Mouse (Mus musculus) lung, embryonic 15.5 days (tissue): ENCODE results near the gene Elovl3. TPM values are rescaled to one million over a fixed set of nuclear protein-coding genes. Genes with fewer than 3 reads are reported as not detected.
"Not testable (repeated sequence)": the region's sequence is repeated elsewhere in the genome, so short reads cannot be mapped to it uniquely, and the experiment has no call there.

Experiments used
- ATAC-seq: fragments of 200-750 bp; cut with Nextera tagmentation; 2 replicates; pipeline ENCODE4 v1.8.0; 2017; ENCODE audit warnings: moderate number of reproducible peaks, borderline replicate concordance; ENCODE audit not compliant: low FRiP score, low TSS enrichment; ENCODE audit errors: extremely low read depth
- H3K27ac ChIP-seq: fragments of 300-500 bp; sonication (generic); 2 replicates; pipeline ENCODE4 v1.5.1; 2015; ENCODE audit warnings: moderate library complexity, mild to moderate bottlenecking, inconsistent platforms
- H3K27me3 ChIP-seq: fragments of 300-500 bp; sonication (generic); 2 replicates; pipeline ENCODE4 v1.6.1; 2015; ENCODE audit warnings: inconsistent platforms
- H3K36me3 ChIP-seq: fragments of 300-500 bp; sonication (generic); 2 replicates; pipeline ENCODE4 v1.6.1; 2015; ENCODE audit warnings: inconsistent platforms
- H3K4me1 ChIP-seq: fragments of 300-500 bp; sonication (generic); 2 replicates; pipeline ENCODE4 v1.6.1; 2015; ENCODE audit warnings: inconsistent platforms
- H3K4me2 ChIP-seq: fragments of 300-500 bp; sonication (generic); 2 replicates; pipeline ENCODE4 v1.6.1; 2015; ENCODE audit warnings: inconsistent platforms, mild to moderate bottlenecking, moderate library complexity
- H3K4me3 ChIP-seq: fragments of 300-500 bp; sonication (generic); 2 replicates; pipeline ENCODE4 v1.5.1; 2015; ENCODE audit warnings: mild to moderate bottlenecking, inconsistent platforms
- H3K9ac ChIP-seq: fragments of 300-500 bp; sonication (generic); 2 replicates; pipeline ENCODE4 v1.6.1; 2015; ENCODE audit warnings: inconsistent platforms
- H3K9me3 ChIP-seq: fragments of 300-500 bp; sonication (generic); 2 replicates; pipeline ENCODE4 v1.6.1; 2016; ENCODE audit warnings: inconsistent platforms
- WGBS: fragments of 180-500 bp; shearing (Covaris S2); methylation state at CpG from one replicate; pipeline ENCODE4 v1.1.7; 2015; 5-methylcytosine and 5-hydroxymethylcytosine counted together
- polyA plus RNA-seq: library from polyadenylated mRNA; unstranded; fragments of >200 nt; fragmentation: Nextera tagmentation; extraction: Ambion mirVana; gene quantifications from 2 replicates; pipeline ENCODE4 v1.2.1, GENCODE M21; 2015

Elovl3 gene
- polyA plus RNA-seq, 1 experiment from 2014 or later: not detected

DNA sequence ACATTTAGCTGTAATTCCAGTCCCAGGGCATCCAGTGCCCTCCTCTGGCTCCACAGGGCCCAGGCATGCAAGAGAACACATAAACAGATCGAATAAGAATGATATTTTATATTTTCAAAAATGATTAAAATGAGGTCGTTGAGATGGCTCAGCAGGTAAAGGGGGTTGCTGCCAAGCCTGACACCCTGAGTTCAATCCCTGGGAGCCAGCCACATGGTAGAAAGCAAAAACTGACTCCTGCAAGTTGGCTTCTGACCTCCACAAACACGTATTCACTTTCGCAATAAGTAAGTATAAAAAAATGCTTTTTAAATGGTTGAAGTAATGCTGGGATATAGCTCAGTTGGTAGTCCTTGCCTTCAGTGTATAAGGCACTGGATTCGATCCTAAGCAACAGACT is 20.9 kb upstream of the Elovl3 start:
- H3K4me1 ChIP-seq: no peaks in the 10 kb centered on the region
- H3K9me3 ChIP-seq: no peaks in the 10 kb centered on the region
- no peaks in the 10 kb centered on the region for H3K36me3 ChIP-seq
- H3K27ac ChIP-seq: no peak overlapping the region
- H3K27me3 ChIP-seq: no peaks in the 10 kb centered on the region
- no peak for ATAC-seq
- no peak overlapping the region for H3K4me3 ChIP-seq
- WGBS: 70% methylated on average over 5 of the region's 5 CpGs
- no peak overlapping the region for H3K9ac ChIP-seq
- no peak overlapping the region for H3K4me2 ChIP-seq

DNA sequence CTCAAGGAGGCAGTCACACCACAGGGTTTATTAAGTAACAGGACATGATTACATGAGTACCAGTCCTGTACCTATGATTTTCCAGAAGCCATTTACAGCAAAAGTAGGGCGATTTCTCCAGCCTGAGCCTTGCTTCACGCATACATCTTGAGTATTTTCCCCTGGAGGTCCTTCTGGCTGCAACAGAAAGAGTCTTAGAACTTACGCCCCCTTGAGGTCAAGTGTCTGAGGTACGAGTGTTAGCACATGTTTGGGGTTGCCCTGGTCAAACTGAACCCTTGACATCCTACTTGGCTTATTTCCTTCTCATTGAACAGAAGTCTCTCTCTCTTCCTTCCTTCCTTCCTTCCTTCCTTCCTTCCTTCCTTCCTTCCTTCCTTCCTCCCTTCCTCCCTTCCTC is 17.1 kb upstream of the Elovl3 start:
- no peak for ATAC-seq
- H3K9ac ChIP-seq: no peak overlapping the region
- no peaks in the 10 kb centered on the region for H3K4me1 ChIP-seq
- H3K4me3 ChIP-seq: no peak overlapping the region
- H3K36me3 ChIP-seq: no peaks in the 10 kb centered on the region
- H3K4me2 ChIP-seq: no peak overlapping the region
- WGBS: 42% methylated on average over 4 of the region's 4 CpGs
- H3K27me3 ChIP-seq: no peaks in the 10 kb centered on the region
- H3K27ac ChIP-seq: no peak overlapping the region
- H3K9me3 ChIP-seq: no peaks in the 10 kb centered on the region

DNA sequence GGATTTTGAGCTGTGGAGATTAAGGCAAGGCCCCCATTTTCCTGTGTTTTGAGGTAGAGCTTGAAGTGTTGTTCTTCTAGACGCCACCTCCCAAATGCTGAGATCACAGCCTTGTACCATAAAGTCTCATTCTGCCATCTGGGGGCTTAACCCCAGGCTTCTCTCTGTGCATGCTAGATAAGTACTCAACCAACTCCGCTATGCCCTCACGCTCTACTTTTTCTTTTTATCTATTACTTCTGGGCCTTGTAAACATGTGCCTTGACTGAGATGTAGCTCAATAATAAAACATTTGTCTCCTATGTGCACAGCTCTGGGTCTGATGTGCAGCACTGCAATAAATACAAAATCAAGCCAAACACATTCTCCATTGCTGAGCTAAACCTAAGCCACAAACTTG is 12.2 kb upstream of the Elovl3 start:
- Histone ChIP-seq H3K27ac (no peak overlapping the region), H3K27me3 (no peaks in the 10 kb centered on the region), H3K4me2 (no peak overlapping the region), H3K4me3 (no peak overlapping the region), H3K9me3 (no peaks in the 10 kb centered on the region), H3K9ac (no peak overlapping the region), H3K4me1 (no peaks in the 10 kb centered on the region), H3K36me3 (no peaks in the 10 kb centered on the region)
- ATAC-seq: no peak
- WGBS: 86% methylated on average over 3 of the region's 3 CpGs

DNA sequence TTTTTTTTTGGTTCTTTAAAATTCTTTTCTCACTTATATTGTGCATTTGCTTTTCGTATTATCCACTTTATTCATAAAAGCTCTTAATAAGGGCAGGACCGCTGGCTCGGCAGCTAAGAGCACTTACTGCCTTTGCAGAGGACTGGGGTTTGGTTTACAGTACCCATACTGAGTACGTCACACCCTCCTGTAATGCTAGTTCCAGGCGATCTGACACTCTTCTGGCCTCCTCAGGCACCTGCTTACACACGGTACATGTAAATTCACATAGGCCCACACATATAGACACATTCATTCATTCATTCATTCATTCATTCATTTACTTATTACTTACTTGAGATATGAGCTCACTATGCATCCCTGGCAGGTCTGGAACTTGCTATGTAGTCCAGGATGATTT is 10.8 kb upstream of the Elovl3 start:
- no peak for ATAC-seq
- 54% methylated on average over 6 of the region's 6 CpGs for WGBS
- no peak overlapping the region for H3K9ac ChIP-seq
- no peaks in the 10 kb centered on the region for H3K4me1 ChIP-seq
- H3K4me2 ChIP-seq: no peak overlapping the region
- no peak overlapping the region for H3K4me3 ChIP-seq
- no peaks in the 10 kb centered on the region for H3K27me3 ChIP-seq
- no peak overlapping the region for H3K27ac ChIP-seq
- no peaks in the 10 kb centered on the region for H3K36me3 ChIP-seq
- H3K9me3 ChIP-seq: no peaks in the 10 kb centered on the region

DNA sequence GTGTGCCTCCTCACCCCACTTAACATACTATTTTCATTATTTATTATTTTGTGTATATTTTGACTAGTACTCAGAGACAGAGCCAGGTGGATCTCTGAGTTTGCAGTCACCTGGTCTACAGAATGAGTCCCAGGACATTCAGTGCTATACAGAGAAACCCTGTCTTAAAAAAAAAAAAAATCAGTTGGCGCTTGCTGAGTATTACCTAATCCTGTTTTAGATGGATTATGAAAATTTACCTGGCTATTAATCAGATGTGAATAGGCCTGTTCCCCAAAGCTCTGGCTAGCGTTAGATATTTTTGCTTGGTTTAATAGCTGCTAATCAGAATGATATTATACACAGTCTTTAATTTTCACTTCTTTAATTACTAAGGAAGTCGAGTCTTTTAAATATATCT is 7.8 kb upstream of the Elovl3 start:
- Histone ChIP-seq H3K9me3 (no peaks in the 10 kb centered on the region), H3K4me3 (no peak overlapping the region), H3K27me3 (peaks cover 6% of the 10 kb centered on the region; the same call in 1 of the 2 replicates), H3K36me3 (no peaks in the 10 kb centered on the region), H3K9ac (no peak overlapping the region), H3K27ac (no peak overlapping the region), H3K4me2 (no peak overlapping the region), H3K4me1 (no peaks in the 10 kb centered on the region)
- 71% methylated on average over 3 of the region's 3 CpGs for WGBS
- no peak for ATAC-seq

DNA sequence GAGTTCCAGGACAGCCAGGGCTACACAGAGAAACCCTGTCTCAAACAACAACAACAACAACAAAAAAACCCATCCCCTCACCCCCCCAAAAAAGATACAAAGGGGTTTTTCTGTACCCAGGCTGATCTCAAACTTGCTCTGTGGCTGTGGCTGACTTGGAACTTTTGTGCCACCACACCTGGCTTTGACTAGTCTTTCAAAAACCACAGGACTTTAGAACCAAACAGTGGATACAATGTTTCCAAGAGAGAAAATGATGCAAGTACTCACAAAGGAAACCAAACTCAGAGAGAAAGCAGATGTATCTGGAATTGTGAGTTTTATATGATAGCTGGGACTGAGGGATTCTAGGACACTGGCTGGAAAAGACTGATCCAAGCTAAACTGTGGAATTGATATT is 7.0 kb upstream of the Elovl3 start:
- H3K27ac ChIP-seq: no peak overlapping the region
- H3K9ac ChIP-seq: no peak overlapping the region
- no peak for ATAC-seq
- H3K36me3 ChIP-seq: no peaks in the 10 kb centered on the region
- no peaks in the 10 kb centered on the region for H3K4me1 ChIP-seq
- no peak overlapping the region for H3K4me2 ChIP-seq
- H3K27me3 ChIP-seq: peaks cover 8% of the 10 kb centered on the region; the same call in 1 of the 2 replicates
- H3K4me3 ChIP-seq: no peak overlapping the region
- no peaks in the 10 kb centered on the region for H3K9me3 ChIP-seq

DNA sequence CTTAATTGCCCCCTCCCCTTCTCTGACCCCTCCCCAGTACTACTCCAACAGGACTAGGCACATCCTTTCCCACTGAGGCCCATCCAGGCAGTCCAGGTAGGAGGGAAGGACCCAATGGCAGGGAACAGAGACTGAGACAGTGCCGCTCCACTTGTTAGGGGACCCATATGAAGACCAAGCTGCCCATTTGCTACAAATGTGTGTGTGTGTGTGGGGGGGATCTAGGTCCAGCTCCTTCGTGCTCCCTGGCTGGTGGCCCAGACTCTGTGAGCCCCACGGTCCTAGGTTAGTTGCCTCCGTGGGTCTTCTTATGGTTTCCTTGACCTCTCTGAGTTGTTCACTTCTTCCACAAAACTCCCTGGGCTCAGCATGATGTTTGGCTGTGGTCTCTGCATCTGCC is 5.4 kb upstream of the Elovl3 start:
- Histone ChIP-seq H3K4me1 (no peaks in the 10 kb centered on the region), H3K9me3 (no peaks in the 10 kb centered on the region), H3K36me3 (no peaks in the 10 kb centered on the region), H3K27ac (no peak overlapping the region), H3K9ac (no peak overlapping the region), H3K27me3 (peaks cover 24% of the 10 kb centered on the region), H3K4me2 (no peak overlapping the region), H3K4me3 (no peak overlapping the region)
- ATAC-seq: no peak
- 71% methylated on average over 4 of the region's 4 CpGs for WGBS

DNA sequence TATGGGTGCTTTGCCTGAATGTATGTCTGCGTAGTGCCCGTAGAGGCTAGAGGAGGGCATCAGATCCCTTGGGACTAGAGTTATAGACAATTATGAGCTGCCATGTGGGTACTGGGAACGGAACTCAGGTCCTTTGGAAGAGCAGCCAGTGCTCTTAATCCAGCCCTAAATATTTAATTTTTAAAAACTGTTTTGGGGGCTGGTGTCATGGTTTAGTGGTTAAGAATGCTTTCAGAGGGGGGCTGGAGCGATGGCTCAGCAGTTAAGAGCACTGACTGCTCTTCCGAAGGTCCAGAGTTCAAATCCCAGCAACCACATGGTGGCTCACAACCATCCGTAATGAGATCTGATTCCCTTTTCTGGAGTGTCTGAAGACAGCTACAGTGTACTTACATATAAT is 2.0 kb upstream of the Elovl3 start:
- 68% methylated on average over 6 of the region's 6 CpGs for WGBS
- H3K4me2 ChIP-seq, H3K4me1 ChIP-seq, H3K27ac ChIP-seq, H3K9ac ChIP-seq, H3K36me3 ChIP-seq, H3K4me3 ChIP-seq, ATAC-seq, H3K9me3 ChIP-seq: not testable (repeated sequence)
- H3K27me3 ChIP-seq: peaks cover 56% of the 10 kb centered on the region

DNA sequence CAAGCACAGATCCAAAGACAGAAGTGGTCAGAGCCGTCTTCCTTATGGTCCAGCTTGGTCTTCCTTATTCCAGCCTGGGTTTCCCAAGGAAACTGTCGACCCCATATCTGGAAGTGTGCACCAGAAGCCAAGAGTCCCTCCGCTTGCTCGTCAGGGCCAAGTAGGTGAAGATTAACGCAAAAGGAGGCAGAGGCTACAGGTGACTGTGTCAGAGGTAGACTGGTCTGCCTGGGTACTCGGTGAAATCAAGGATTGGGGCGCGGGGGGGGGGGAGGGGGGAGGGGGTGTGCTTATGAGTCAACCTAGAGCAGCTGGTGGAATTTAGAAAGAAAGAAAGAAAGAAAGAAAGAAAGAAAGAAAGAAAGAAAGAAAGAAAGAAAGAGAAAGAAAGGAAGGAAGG is 414 bp upstream of the Elovl3 start:
- peaks cover 17% of the 10 kb centered on the region for H3K4me1 ChIP-seq
- no peak for ATAC-seq
- H3K4me2 ChIP-seq: peak overlapping the region; percentile 53
- H3K27ac ChIP-seq: no peak overlapping the region
- peak overlapping the region; percentile 27 for H3K4me3 ChIP-seq
- H3K9me3 ChIP-seq: no peaks in the 10 kb centered on the region
- H3K36me3 ChIP-seq: no peaks in the 10 kb centered on the region
- WGBS: 5% methylated on average over 7 of the region's 8 CpGs
- peaks cover 70% of the 10 kb centered on the region for H3K27me3 ChIP-seq
- H3K9ac ChIP-seq: no peak overlapping the region

DNA sequence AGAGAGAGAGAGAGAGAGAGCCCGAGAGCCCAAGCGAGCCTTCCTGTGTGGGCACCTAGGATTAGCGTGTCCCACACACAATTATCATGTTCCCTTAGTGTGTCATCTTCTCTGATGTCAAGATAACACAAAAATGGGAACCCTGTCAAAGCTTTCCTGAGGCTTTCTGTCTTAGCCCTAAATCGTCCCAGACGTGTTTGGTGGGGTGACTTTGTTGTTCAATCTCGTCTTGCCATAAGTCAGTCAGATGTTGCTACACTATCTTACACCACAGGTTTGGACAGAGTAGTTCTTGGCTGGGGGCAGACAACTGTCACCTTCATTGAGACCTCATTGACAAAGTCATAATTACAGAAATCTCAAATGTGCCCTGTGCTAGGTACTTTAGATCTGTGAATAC is 880 bp downstream of the Elovl3 start:
- no peak overlapping the region for H3K9ac ChIP-seq
- H3K4me1 ChIP-seq: peaks cover 27% of the 10 kb centered on the region
- no peaks in the 10 kb centered on the region for H3K9me3 ChIP-seq
- WGBS: 45% methylated on average over 6 of the region's 6 CpGs
- no peak overlapping the region for H3K27ac ChIP-seq
- ATAC-seq: no peak
- peaks cover 83% of the 10 kb centered on the region for H3K27me3 ChIP-seq
- H3K4me2 ChIP-seq: no peak overlapping the region
- no peaks in the 10 kb centered on the region for H3K36me3 ChIP-seq
- H3K4me3 ChIP-seq: no peak overlapping the region

DNA sequence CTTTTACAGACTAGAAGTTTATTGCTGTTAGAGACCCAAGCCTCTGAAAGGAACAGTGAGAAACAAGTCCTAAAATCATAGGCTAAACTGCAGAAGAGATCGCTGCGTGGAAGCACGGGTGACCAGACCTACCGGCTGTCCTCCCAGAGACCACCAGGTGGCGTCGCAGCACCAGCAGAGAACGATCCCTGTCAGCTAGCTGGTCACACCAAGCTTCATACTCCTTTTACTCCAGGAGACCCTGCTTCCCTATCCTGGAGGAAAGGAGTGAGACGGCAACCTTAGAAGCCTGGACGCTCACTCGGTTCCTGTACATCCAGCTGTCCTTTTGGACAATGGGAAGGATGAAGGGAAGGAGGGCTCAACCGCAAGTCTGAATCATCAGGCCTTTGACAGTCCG is 3.6 kb downstream of the Elovl3 start:
- Histone ChIP-seq H3K27me3 (peaks cover 89% of the 10 kb centered on the region), H3K9me3 (no peaks in the 10 kb centered on the region), H3K4me1 (peaks cover 27% of the 10 kb centered on the region), H3K4me2 (peak overlapping the region; percentile 100), H3K36me3 (no peaks in the 10 kb centered on the region), H3K9ac (peak overlapping the region; percentile 33; the same call in 1 of the 2 replicates), H3K27ac (no peak overlapping the region), H3K4me3 (peak overlapping the region; percentile 55)
- ATAC-seq: peak; percentile 45; the same call in 1 of the 2 replicates
- under 1% methylated on average over 12 of the region's 12 CpGs for WGBS

DNA sequence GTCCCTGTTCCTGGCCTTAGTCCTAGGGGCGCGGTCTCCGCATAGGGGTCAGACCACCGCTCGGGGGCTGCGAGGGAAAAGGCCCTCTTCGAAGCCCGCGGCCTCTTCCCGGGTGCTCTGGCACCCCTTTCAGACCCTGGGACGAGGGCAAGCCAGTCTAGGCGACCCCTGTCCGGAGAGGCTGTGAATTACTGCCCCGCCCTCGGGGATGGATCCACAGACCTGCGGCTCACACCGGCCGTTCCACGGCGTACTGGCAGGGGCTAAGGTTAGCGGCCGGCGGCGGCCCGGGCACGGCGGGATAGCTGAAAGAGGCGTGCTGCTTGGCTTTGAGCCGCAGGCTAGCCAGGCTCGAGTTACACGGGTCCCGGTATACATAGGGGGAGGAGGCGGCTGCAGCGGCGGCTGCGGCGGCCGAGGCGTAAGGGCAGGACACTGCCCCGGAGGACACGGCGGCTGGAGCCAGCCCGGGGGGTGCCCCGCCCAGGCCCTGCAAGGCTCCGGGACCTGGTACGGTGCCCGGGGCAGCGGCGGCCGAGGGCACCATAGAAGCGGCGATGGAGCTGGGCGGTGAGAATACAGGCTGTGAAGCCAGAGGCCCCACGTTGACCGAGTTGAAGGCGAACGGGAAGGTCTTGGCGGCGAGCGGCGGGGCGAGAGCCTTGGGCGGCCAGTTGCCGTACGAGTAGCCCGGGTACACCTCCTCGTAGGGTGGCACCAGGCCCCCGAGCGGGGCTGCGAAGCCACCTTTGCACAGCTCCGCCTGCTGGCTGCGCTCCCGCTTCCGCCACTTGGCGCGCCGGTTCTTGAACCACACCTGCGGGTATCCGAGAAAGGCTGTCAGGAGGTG is 4.3 kb downstream of the Elovl3 start:
- under 1% methylated on average over 79 of the region's 79 CpGs for WGBS
- Histone ChIP-seq H3K27ac (no peak overlapping the region), H3K4me1 (peaks cover 32% of the 10 kb centered on the region), H3K9me3 (no peaks in the 10 kb centered on the region), H3K4me3 (peak overlapping the region; percentile 55), H3K9ac (peak overlapping the region; percentile 33), H3K4me2 (peak overlapping the region; percentile 100), H3K36me3 (no peaks in the 10 kb centered on the region), H3K27me3 (peaks cover 82% of the 10 kb centered on the region)
- peak; percentile 61 for ATAC-seq
